Mouse (Mus musculus): ENCODE results near the gene Scube3.

Scube3 gene

DNA sequence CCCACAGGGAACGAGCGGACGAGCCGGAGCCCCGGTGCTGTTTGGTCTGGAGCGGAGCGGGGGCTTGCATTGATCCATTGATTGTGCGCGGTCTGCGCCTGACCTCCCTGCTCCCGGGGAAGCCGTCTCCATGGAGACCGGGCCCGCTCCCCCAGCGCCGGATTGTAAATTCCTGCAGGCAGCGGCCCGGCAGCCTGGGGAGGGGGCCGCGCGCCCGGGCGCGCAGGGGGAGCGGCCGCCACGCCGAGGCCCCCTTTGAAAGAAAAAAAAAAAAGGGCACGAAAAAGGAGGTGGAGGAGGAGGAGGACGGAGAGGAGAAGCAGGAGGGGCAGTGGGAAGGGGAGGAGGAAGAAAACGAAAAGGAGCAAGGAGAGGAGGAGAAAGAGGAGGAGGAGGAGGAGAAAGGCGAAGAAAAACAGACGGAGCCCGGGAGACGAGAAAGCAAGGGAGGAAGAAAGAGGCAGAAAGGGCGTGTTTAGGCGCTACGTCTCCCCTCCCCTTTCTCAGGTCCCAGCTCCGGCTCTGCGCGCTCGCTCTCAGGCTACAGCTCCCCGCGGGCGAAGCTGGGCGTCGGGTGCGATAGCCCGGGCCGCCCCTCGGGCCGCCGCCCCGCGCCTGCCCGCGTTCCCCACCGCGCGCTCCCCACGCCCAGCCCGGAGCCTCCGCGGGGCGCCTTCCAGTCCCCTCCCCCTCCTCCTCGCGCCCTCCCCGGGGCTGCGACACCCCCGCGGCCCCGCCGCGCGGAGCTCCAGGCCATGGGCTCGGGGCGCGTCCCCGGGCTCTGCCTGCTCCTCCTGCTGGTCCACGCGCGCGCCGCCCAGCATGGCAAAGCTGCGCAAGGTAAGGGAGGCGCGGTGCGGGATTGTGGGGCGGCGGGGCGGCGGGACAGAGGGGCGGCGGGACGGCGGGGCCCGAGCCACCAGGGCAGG is at the start of gene Scube3:
Scube3 (plus strand) TSS at position 371 of the 929 bp plus-strand sequence.
- DNase-seq (ENCODE audit: low read depth): no peak

DNA sequence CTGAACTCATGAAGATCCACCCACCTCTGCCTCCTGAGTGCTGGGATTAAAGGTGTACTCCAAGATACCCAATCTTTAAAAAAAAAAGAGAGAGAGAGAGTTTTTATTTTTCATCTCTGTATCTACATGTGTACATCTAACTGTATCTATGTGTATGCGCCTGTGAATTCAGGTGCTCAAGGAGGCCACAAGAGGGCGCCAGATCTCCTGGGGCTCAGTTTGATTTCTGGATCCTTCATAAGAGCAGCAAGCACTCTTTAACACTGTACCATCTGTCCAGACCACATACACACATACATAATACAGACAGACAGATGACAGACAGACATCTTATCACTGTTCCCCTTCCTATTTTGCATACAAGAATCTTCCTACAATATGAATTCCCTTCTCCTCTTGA is 49.6 kb upstream of the Scube3 start:
- no peak for DNase-seq (ENCODE audit: low read depth)

DNA sequence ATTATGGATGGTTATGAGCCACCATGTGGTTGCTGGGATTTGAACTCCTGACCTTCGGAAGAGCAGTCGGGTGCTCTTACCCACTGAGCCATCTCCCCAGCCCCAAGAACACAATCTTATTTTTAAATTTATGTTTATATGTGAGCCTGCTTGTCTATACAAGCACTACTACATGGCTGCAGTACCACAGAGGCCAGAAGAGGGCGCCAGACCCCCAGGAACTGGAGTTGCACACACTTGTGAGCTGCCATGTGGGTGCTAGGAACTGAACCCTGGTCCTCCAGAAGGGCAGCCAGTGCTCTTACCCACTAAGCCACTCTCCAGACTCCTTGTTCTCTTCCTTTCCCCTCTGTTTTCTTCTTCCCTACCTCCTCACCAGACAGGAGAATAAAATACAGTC is 48.1 kb upstream of the Scube3 start:
- DNase-seq (ENCODE audit: low read depth): no peak

DNA sequence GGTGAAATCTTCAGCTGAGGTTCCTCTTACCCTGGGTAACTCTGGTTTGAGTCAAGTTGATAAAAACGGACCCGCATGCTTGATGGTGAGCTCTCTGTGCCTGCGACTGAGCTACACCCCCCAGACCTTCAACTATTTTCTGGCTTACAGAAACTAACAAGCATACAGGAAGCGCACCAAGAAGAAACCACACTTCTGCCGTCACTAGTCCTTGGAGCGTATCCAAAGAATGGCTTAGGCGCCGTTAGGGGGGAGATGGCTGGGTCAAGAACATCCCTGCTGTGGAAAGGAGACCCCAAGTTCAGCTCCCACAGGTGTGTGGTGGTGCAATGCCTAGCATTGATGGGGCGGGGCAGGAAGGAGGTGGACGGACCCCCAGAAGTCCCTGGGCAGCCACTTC is 45.5 kb upstream of the Scube3 start:
- no peak for DNase-seq (ENCODE audit: low read depth)

DNA sequence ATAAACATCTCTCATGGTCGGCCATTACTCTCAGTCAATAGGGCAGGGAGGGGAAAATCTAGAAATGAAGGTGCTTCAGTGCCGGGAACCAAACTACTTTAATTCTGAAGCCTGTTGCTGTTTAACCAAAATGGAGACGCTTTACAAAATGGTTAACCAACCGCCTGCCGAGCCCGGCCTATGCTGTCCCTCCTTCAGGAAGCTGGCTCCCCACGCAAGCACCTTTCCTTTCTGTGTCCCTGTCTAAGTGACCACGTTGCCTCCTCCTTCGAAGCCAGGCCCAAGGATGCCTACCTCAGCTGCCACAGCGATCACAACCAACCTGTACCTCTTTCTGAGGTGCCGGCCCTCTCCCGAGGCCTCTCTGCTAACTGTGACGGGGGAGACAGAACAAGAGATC is 44.6 kb upstream of the Scube3 start:
- no peak for DNase-seq (ENCODE audit: low read depth)

DNA sequence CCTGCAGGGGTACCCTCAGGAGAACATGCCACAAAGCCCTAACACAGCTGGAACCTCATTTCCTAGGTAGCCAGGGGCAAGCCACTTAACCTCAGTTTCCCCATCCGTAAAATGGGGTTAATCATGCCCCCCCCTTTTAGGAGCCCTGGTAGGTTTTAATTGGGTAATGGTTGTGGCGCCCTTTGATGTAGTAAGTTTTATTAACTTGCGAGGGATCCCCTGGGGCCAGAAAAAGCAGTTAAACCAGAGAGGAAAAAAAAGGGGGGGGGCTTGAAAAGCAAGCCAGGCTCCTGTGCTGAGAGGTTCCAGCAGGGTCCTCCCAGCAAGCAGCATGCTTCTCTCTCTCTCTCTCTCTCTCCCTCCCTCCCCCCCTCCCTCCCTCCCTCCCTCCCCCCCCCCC is 42.9 kb upstream of the Scube3 start:
- DNase-seq (ENCODE audit: low read depth): no peak

DNA sequence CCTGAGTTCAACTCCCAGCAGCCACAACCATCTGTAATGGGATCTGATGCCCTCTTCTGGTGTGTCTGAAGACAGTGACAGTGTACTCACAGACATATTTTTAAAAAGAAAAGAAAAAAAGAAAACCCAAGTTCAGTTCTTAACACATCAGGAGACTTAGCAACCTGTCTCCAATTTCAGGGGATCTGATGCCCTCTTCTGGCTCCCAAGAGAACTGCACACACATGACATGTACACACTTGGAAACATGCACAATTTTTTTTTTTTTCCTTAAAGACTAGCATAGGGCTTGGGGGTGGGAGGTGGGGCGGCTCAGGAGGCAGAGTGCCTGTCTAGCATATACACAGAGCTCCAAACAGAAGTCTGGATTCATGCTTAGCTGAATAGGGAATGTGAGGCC is 41.3 kb upstream of the Scube3 start:
- DNase-seq (ENCODE audit: low read depth): no peak

DNA sequence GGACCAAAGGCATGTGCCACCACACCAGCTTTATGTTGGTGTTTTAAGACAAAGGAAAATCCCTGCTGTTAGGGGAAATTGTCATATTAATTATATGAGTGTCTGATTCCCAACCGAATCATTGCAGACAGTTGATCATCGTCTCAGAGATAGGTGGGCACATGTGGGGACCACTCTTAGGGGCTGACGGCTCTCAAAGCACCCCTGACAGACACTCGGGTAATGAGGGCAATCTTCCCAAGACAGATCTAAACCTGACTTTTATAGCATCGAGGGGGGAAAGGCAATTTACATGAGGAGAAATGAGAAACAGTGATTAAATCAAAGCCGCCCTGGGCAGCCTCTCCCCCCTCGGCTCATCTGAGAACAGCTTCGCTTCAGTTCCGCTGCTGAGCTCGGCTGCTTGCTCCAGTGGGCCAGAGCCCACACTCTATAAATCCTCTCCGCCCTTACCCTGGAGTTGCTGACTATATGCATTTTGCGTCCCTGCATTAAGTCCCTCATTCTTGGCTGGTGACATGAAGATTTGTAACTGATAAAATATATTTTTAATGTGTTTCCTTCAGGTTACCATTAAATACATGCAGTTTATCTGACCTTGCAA is 40.6 kb upstream of the Scube3 start:
- DNase-seq (ENCODE audit: low read depth): no peak

DNA sequence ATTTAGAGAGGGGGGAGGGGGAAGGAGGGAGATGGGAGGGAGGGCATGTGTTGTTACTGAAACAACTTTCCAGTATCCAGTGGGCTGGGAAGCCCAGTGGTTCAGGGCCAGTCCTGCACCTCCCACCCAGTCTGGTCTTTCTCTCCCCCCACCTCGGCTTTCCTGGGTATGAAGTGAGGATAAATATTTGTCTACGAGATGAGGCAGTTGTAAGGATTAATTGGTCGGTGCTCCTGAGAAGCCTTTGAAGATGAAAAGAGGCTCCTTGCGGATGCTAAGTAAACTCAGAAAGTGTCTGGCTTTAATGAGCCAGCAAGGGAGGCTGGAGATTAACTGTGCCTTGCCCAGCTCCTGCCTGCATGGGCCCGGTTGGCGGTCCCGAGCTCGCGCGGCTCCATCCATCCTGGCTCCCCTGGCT is 40.0 kb upstream of the Scube3 start:
- DNase-seq (ENCODE audit: low read depth): no peak

DNA sequence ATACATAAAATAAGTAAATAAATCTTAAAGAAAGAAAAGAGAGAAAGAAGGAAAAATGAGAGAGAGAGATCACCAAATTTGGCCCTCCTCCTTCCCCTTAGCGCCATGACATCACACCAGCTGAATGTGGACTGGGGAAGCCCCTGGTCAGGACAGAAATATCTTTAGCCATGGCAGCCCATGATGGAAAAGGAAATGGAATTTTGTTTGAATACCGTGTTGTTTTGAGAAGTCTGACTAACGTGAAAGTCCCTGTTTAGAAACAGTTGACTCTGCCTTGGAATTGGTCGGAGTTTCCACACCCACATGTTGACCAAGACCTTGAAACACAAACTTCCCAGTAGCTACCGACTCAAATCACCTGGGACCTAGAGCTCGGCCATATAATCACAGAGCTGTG is 37.5 kb upstream of the Scube3 start:
- no peak for DNase-seq (ENCODE audit: low read depth)

DNA sequence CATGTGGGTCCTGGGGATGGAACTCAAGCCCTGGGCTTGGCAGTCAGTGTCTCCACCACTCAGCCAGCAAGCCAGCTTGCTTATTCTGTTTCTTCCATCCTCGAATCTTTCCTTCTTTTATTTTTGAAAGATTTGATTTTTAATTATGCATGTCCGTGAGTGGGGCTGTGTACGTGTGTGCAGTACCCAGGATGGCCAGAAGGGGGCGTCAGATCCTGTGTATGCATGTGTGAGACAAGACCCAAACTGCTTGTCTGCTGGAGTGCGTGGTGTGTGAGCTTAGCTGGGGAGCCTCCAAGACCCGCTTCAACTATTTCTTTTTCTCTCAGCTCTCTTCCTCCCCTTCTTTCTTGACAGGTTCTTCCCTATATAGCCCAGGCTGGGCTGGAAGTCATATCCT is 35.6 kb upstream of the Scube3 start:
- DNase-seq (ENCODE audit: low read depth): no peak

DNA sequence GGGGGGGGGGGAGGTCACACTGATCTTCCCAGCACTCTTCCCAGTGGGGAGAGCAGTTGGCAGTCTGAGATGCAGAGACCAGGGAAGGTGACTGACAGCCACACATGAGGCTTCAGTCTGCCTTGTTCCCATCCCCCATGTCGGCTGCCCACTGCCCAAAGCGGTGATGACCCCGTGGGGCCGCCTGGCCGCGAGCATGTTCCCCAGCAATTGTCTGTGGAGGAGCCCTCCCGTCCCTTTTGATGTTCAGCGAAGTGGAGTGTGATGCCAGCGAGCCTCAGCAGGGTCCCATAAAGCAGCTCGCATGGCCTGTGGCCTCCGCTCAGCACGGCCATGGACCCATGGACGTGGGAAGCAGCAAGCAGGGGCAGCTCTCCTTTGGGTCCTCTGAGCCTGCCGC is 34.7 kb upstream of the Scube3 start:
- no peak for DNase-seq (ENCODE audit: low read depth)

DNA sequence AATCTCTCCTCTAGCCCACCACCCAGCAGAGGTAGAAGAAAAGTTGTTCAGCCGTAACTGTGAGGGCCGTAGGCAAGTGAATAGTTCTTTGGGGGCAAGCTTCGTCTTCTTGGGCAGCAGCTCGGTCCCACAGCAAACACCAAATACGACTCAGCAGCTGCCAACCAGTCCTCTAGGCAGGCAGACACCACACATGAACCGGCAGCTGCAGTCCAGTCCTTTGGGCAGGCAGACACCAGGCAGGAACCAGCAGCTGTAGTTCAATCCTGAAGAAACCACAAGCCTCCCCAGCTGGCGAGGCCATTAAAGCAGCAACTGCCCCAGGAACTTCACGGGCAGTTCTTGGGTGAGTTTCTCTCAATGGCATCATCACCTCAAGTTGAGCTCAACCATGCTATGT is 29.7 kb upstream of the Scube3 start:
- DNase-seq (ENCODE audit: low read depth): no peak

DNA sequence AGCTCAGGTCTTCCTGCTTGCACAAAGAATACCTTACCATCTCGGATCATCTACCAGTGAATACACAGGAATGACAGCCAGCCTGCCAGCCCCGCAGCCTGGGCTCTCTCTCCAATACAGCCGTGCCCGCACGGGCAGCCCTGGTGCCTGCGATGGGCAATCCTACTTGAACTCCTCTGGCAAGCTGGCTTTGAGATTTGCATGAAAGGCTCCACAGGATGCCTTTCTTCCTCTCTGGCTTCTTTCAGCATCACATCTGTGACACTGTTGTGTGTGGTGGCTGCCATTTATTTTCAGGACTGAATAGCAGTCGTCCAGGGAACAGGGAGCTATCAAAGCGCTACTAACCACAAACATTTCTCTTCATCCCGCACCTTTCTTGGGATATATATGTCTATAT is 25.6 kb upstream of the Scube3 start:
- DNase-seq (ENCODE audit: low read depth): no peak

DNA sequence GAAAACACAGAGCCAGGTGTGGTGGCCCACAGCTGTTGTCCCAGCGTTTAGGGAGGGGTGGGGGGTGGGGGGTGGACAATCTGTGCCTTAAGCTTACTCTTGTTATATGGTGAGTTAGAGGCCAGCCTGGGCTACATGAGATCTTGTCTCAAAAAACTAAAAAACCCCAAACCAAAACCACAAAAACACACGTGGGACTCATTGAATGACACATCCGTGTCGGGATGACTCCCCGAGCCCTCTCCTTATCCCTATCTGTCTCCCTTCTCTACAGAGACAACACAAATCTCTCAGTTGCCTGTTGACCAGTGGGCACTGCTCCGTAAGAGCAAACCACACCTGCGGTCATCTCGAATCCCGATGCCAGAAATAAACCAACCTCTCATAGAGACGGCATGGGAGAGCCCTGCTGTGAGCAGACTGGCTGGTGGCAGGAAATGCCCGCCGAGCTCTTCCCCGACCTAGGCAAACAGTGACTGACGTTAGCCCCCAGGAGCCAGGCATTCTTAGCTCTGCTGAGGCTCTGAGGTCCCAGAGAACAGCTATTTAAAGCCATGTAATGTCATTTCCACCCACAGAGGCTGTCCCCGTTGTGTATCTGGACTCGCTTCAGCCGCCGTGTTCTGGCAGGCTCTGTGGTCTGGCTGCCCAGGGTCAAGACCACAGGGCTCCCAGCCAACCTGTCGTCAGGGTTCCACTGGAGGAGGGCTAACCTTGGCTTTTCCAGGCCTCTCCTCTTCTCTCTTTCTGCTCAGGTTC is 24.3 kb upstream of the Scube3 start:
- no peak for DNase-seq (ENCODE audit: low read depth)

DNA sequence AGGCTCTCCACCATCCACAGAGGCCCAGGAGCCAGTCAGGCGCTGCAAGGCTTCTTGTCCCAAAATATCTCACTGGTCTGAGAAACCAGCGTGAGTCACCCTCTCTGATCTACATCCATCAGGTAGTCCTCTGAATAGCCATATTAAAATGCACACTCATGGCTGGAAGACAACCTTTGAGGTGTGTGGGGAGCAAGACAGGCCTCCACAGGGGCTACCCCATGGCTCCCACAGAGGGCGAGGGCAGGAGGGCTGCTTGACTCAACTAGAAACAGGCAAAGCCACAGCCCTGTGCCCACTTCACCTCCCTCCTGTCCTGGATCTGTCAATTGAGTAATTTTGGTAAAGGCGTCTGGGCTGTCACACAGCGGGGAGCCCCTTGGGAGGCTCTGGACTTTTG is 21.5 kb upstream of the Scube3 start:
- DNase-seq (ENCODE audit: low read depth): no peak

DNA sequence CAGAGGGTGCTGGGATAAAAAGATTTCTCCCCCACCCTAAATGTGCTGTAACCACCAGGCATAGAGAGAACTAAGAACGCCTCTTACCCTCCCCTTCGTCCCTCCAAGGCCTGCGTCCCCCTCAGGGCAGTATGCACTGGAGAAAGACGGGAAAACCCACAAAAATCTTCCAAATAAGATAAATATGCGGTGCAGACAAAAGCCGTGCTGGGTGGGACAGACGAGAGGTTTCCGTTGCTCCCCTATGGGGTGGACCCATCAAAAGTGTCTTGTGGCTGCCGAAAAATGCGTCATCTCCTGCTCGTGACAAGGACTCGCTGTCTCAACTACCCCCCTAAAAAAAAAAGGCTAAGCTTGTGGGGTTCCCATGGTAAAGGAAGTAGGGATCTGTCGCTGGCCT is 19.0 kb upstream of the Scube3 start:
- DNase-seq (ENCODE audit: low read depth): no peak

DNA sequence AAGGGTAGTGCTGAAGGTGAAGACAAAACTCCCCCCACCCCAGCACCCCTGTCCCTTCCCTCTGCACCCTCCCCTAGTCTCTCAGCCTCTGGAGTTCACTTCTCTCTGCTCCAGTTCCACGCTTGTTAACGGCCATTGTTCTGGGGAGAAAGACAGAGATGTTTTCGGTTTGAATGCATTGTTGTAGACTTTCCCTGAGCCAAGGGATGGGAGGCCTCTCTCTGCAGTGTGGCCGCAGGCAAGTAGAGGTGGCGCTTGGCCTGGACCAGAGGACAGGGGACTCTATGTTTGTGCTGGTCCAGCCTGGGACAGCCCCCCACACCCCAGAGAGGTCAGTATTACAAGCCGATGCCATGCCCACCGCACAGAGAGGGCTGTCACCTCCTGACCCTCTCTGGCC is 18.3 kb upstream of the Scube3 start:
- DNase-seq (ENCODE audit: low read depth): no peak

DNA sequence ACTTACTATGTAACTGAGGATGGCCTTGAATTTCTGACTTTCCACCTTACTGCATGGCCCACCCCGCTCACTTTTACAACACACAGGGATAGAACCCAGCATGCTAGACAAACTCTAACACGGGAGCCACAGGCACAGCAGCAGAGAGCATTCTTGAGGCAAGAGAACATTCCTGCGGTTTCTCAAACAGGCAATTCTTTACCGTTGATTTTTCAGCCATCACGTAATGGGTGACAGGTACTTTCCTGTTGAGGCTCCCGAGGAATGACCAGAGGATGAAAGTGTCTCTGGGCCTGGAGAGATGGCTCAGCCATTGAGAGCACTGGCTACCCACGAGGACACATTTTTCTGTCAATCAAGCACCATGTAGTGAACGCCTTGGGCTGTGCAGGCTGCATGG is 17.6 kb upstream of the Scube3 start:
- DNase-seq (ENCODE audit: low read depth): no peak

DNA sequence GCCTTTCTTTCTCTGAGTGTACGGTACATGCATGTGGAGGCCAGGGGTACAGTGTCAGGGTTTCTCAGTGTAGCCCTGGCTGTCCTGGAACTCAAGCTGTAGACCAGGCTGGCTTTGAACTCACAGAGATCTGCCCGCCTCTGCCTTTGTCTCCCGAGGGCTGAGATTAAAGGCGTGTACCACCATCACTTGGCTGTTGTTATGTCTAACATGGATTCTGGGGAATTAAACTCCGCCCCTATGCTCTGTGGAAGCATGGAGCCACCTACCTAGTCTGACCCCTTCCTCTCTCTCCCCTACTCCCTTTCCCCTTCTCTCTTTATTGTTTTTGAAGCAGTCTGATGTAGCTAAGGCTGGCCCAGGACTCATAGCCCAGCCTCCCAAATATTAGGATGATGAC is 12.1 kb upstream of the Scube3 start:
- DNase-seq (ENCODE audit: low read depth): no peak

DNA sequence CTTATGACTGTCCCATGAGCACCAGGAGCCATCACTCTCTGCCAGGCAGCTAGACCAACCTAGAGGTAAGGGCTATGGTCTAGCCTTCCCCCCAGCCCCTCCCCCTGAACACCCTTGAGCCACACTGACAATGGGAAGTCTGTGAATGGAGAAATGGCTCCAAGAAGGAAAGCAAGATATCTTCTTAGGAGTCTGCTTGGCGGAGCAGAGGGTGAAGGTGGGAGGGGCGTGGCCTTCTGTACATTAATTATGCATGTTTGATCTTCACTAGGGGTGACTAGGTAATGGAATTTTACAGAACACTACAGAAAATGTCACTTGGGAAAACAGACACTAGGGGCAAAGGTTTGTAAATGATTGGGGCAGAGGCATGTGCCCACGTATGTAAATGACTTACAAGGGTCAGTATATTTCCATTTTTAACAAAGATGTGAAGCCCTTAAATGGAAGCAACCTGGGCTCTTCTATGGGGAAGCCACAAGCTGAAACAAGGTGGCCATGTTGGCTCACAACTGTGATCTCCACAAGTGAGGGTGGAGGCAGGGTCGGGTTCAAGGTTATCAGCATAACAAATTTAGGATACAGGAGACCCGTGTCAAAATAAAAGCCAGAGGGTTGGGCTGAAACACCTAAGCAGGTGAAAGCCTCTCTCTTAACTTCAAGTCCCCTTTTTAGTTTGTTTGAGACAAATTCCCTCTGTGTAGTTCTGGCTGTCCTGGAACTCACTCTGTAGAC is 11.4 kb upstream of the Scube3 start:
- no peak for DNase-seq (ENCODE audit: low read depth)

DNA sequence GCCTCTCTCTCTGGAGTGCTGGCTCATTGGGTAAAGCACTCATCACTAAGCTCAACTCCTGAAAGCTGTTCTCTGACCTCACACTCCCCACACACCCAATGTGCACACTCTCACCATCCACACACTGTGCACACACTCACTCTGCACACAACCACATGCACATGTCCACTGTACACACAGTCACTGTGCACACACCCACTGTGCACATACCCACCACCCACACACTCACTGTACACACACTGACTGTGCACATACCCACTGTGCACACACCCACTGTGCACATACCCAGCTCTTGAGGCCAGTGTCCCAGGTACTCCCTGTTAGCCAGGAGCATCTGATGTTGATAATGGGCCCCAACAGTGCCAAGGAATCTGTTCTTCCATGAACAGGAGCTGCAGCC is 10.8 kb upstream of the Scube3 start:
- DNase-seq (ENCODE audit: low read depth): no peak
